Mouse (Mus musculus) hindbrain, postnatal 0 days (tissue): ENCODE measurements at regions not wholly inside any gene's neighbourhood (a gene's known extent, or its start where the extent isn't known, plus 50 kb on each side); places are given as distances from the start of the nearest gene placed in this dataset.

Source experiments
- ATAC-seq: fragments of 200-750 bp; cut with Nextera tagmentation; 2 replicates; pipeline ENCODE4 v1.8.0; 2017; ENCODE audit warnings: mild to moderate bottlenecking, moderate TSS enrichment, moderate library complexity
- DNase-seq: peaks from one replicate; pipeline ENCODE4 v3.0.0-alpha.2; 2015; ENCODE audit warnings: low spot score
- H3K27ac ChIP-seq: fragments of 300-500 bp; sonication (generic); 2 replicates; pipeline ENCODE4 v1.5.1; 2014; ENCODE audit warnings: mild to moderate bottlenecking
- H3K27me3 ChIP-seq: fragments of 300-500 bp; sonication (generic); 2 replicates; pipeline ENCODE4 v1.6.1; 2014; ENCODE audit warnings: low read length, mixed read lengths; ENCODE audit not compliant: insufficient read depth
- H3K36me3 ChIP-seq: fragments of 300-500 bp; sonication (generic); 2 replicates; pipeline ENCODE4 v1.6.1; 2014; ENCODE audit warnings: low read length, mixed read lengths; ENCODE audit not compliant: insufficient read depth
- H3K4me1 ChIP-seq: fragments of 300-500 bp; sonication (generic); 2 replicates; pipeline ENCODE4 v1.6.1; 2014; ENCODE audit warnings: antibody characterized with exemption, low read length, mixed read lengths; ENCODE audit not compliant: insufficient read depth
- H3K4me2 ChIP-seq: fragments of 300-500 bp; sonication (generic); 2 replicates; pipeline ENCODE4 v1.6.1; 2014; ENCODE audit warnings: low read depth, mild to moderate bottlenecking, low read length, moderate library complexity, mixed read lengths
- H3K4me3 ChIP-seq: fragments of 300-500 bp; sonication (generic); 2 replicates; pipeline ENCODE4 v1.5.1; 2014; ENCODE audit warnings: low read length
- H3K9ac ChIP-seq: fragments of 300-500 bp; sonication (generic); replicated peaks from 2 replicates; pipeline ENCODE4 v1.6.1; 2014; ENCODE audit warnings: mild to moderate bottlenecking, low read length, moderate library complexity, mixed read lengths
- H3K9me3 ChIP-seq: fragments of 300-500 bp; sonication (generic); 2 replicates; pipeline ENCODE4 v1.6.1; 2016; ENCODE audit warnings: low read length, mixed read lengths
- CTCF ChIP-seq: IDR thresholded peaks from 2 replicates; pipeline ENCODE4 v1.5.1; 2016; ENCODE audit warnings: antibody characterized with exemption, control low read depth, low read depth
- WGBS: fragments of 180-500 bp; shearing (Covaris S2); extraction: QIAGEN DNeasy Blood & Tissue Kit; methylation state at CpG from one replicate; pipeline ENCODE4 v1.1.7; 2014; 5-methylcytosine and 5-hydroxymethylcytosine counted together

- H3K27me3 ChIP-seq: no peaks in the 10 kb centered on the region
- DNase-seq (peak; percentile 6), ATAC-seq (no peak)
- no peak overlapping the region for H3K9ac ChIP-seq
- TF ChIP-seq CTCF: no peak
- no peaks in the 10 kb centered on the region for H3K4me1 ChIP-seq
- H3K4me2 ChIP-seq: no peak overlapping the region
- H3K36me3 ChIP-seq: no peaks in the 10 kb centered on the region
- 73% methylated on average over 11 of the region's 11 CpGs for WGBS
- no peaks in the 10 kb centered on the region for H3K9me3 ChIP-seq
- no peak overlapping the region for H3K4me3 ChIP-seq
- H3K27ac ChIP-seq: no peak overlapping the region
Measured at GRCm38 (mm10) chr9:30808863-30809491, 113.3 kb downstream of the Adamts15 start.

- Histone ChIP-seq H3K27ac (no peak overlapping the region), H3K27me3 (no peaks in the 10 kb centered on the region), H3K9ac (no peak overlapping the region), H3K36me3 (no peaks in the 10 kb centered on the region), H3K4me1 (no peaks in the 10 kb centered on the region), H3K4me3 (no peak overlapping the region), H3K4me2 (no peak overlapping the region), H3K9me3 (no peaks in the 10 kb centered on the region)
- ATAC-seq (no peak), DNase-seq (no peak)
- 73% methylated on average over 10 of the region's 10 CpGs for WGBS
- TF ChIP-seq CTCF: no peak
Measured at GRCm38 (mm10) chr9:30803755-30804532, 118.3 kb downstream of the Adamts15 start.

- H3K4me3 ChIP-seq: no peak overlapping the region
- H3K27ac ChIP-seq: no peak overlapping the region
- H3K4me2 ChIP-seq: no peak overlapping the region
- no peaks in the 10 kb centered on the region for H3K36me3 ChIP-seq
- no peaks in the 10 kb centered on the region for H3K4me1 ChIP-seq
- TF ChIP-seq CTCF: no peak
- H3K9me3 ChIP-seq: no peaks in the 10 kb centered on the region
- WGBS: 78% methylated on average over 3 of the region's 3 CpGs
- DNase-seq (no peak), ATAC-seq (no peak)
- H3K9ac ChIP-seq: no peak overlapping the region
- no peaks in the 10 kb centered on the region for H3K27me3 ChIP-seq
Measured at GRCm38 (mm10) chr9:30802826-30803225, 119.4 kb downstream of the Adamts15 start.

GRCm38 (mm10) chr9:30794701-30795407 is 127.4 kb downstream of the Adamts15 start:
- Histone ChIP-seq H3K4me2 (no peak overlapping the region), H3K27me3 (no peaks in the 10 kb centered on the region), H3K9me3 (no peaks in the 10 kb centered on the region), H3K27ac (no peak overlapping the region), H3K4me3 (no peak overlapping the region), H3K36me3 (no peaks in the 10 kb centered on the region), H3K4me1 (no peaks in the 10 kb centered on the region), H3K9ac (no peak overlapping the region)
- no peak for ATAC-seq
- TF ChIP-seq CTCF: no peak
- 84% methylated on average over 3 of the region's 3 CpGs for WGBS
- DNase-seq: no peak

GRCm38 (mm10) chr9:30781221-30781620 is 141.0 kb downstream of the Adamts15 start:
- H3K9ac ChIP-seq: no peak overlapping the region
- no peak overlapping the region for H3K4me3 ChIP-seq
- H3K9me3 ChIP-seq: no peaks in the 10 kb centered on the region
- H3K36me3 ChIP-seq: no peaks in the 10 kb centered on the region
- H3K4me2 ChIP-seq: no peak overlapping the region
- 87% methylated on average over 2 of the region's 2 CpGs for whole genome bisulfite sequencing
- DNase-seq: no peak
- ATAC-seq: no peak
- H3K27me3 ChIP-seq: no peaks in the 10 kb centered on the region
- TF ChIP-seq CTCF: no peak
- H3K27ac ChIP-seq: no peak overlapping the region
- no peaks in the 10 kb centered on the region for H3K4me1 ChIP-seq

GRCm38 (mm10) chr9:30777816-30778215 is 144.4 kb downstream of the Adamts15 start:
- H3K27ac ChIP-seq: no peak overlapping the region
- no peak for TF ChIP-seq CTCF
- DNase-seq (no peak), ATAC-seq (no peak)
- no peaks in the 10 kb centered on the region for H3K4me1 ChIP-seq
- H3K9me3 ChIP-seq: no peaks in the 10 kb centered on the region
- no peaks in the 10 kb centered on the region for H3K27me3 ChIP-seq
- H3K9ac ChIP-seq: no peak overlapping the region
- H3K36me3 ChIP-seq: no peaks in the 10 kb centered on the region
- 87% methylated on average over 2 of the region's 2 CpGs for WGBS
- H3K4me3 ChIP-seq: no peak overlapping the region
- no peak overlapping the region for H3K4me2 ChIP-seq

- no peak overlapping the region for H3K27ac ChIP-seq
- H3K4me2 ChIP-seq: no peak overlapping the region
- 55% methylated on average over 6 of the region's 6 CpGs for WGBS
- H3K4me1 ChIP-seq: no peaks in the 10 kb centered on the region
- H3K36me3 ChIP-seq: no peaks in the 10 kb centered on the region
- no peak overlapping the region for H3K4me3 ChIP-seq
- no peak for DNase-seq
- ATAC-seq: no peak
- no peaks in the 10 kb centered on the region for H3K9me3 ChIP-seq
- TF ChIP-seq CTCF: no peak
- H3K27me3 ChIP-seq: no peaks in the 10 kb centered on the region
- H3K9ac ChIP-seq: no peak overlapping the region
Measured at GRCm38 (mm10) chr9:30775161-30775560, 147.1 kb downstream of the Adamts15 start.
